Mouse (Mus musculus) kidney, adult 18-20 months (tissue): Measurements from ENCODE around the gene Hck.
A peak's percentile ranks its signal among the peaks of the same experiment; 100 is the strongest.

Experiments
- DNase-seq: peaks from one replicate; pipeline ENCODE4 v3.0.0; 2021

The Hck gene

DNA sequence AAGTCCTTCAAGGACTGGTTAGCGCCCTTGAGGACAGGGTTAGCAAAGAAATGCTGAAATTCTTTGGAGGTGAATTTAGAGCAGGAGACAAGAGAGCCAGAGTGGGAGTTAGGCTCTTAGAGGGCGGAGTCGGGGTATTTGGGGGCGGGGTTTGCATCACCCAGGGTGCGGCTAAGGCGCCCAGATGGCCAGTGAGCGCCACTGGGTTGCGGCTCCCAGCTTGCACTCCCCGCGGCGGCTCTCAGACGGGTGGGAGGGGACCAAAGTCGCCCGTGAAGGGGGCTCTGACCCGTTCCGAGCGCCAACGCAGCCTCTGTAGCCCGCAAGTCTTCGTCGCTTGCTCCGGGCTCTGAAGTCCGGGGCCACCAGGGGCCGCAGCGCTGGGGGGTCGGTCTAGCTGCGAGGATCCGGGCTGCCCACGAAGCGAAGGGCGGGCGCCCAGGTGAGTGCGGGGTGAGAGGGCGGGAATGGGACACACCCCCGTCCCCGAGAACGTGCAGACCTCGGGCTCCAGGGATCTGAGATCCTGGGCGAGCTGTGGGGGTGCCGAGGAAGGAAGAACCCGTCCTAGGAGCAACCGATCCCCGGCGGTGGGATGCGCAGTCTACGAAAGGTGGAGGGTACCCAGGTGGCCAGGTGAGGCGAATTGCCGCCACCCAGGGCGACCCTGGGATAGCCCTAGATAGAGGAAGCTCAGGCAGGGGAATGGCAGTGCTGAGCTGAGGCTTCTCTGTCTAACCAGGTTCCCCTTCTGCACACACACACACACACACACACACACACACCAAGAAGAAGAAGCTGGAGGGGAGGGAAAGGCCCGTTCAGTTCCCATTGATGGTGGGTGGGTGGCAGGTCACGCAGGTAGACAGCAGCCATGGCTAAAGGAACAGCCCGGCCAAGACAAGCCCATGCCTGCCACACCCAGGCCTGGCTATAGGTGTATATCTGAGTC, at the start of gene Hck:
Hck (plus strand) TSS at position 156 of the 952 bp plus-strand sequence.
- peak; percentile 42 for DNase-seq

DNA sequence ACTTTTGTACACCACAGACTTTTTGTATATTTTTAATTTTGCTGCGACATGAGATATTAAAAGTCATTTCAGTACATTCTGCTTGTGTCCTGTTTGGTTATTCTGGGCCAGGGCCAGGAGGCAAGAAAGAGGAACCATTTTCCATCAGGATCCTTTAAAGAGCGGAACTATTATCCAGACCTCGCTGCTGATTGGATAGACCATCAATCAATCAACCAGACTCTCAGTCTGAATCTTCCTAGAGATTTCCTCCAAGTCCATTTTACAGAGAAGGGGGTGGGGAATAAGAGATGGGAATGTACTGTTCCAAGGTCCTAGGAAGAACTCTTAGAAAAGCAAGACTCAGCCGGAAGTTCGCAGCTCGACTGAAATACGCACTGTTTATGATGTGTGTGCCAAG, 48.1 kb upstream of the Hck start:
- DNase-seq: no peak

- DNase-seq: no peak
Measured at GRCm38 (mm10) chr2:153063394-153063793, 44.9 kb upstream of the Hck start.

DNA sequence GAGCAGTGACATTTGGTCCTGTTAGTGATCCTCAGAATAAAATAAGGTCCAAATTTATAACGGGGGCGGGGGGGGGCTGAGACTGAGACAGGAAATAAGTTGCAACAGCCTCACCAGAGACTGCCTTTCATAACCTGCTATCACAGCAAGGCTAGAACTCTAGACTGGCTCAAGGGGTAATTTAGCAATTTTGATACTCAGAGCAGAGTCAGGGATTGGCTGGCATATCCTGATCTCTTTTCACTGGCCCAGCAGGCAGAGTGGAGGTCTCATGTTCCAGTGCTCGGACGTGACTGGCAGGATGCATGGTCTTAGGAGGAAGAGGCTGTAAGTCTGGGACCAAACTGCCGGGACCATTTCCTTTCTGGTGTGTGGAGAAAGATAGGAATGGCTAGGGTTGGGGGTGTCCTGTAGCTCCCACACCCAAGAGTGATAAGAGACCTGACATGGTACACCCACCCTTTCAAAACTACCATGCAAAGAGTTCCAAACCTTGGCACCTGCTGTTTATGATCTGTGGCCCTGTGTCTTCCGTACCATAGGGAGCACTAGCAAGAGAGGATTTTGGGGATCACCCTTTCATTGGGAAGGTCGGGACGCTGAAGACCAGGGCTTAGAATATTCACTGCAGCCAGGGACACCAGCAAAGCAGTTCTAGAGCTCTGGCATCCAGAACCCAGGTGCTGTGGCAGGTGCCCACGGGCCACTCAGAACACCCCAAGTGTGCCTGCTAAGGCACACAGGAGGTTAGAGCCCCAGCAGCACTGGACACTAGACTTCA, 43.9 kb upstream of the Hck start:
- no peak for DNase-seq

- peak; percentile 61 for DNase-seq
Measured at GRCm38 (mm10) chr2:153065747-153066508, 42.3 kb upstream of the Hck start, which contains the start of gene Ccm2l. Ccm2l (plus strand) TSS chr2:153065955.

GRCm38 (mm10) chr2:153066991-153067390, 41.3 kb upstream of the Hck start:
- no peak for DNase-seq

- peak; percentile 35 for DNase-seq
Measured at GRCm38 (mm10) chr2:153070762-153071490, 37.3 kb upstream of the Hck start.

- no peak for DNase-seq
Measured at GRCm38 (mm10) chr2:153071491-153072184, 36.6 kb upstream of the Hck start.

DNA sequence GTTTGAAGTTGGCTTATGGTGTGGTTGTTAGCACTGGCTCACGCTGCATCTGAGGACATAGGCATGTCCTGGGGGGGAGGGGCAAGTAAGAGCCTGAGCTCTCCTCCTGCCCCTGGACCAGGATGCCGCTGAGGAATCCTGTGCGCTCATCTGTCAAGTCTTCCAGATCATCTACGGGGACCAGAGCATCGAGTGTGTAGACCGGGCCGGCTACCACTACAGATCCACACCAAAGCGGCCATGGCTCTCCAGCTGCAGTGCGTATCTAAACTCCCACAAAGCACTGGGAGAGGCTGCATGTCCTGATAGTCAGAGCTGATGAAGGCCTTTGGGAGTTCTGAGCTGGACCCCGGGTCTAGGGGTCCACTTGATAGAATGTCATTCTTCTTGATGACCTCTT, 33.6 kb upstream of the Hck start:
- no peak for DNase-seq

- no peak for DNase-seq
Measured at GRCm38 (mm10) chr2:153075961-153076360, 32.3 kb upstream of the Hck start.

- DNase-seq: peak; percentile 85
Measured at GRCm38 (mm10) chr2:153080841-153081523, 27.3 kb upstream of the Hck start.

DNA sequence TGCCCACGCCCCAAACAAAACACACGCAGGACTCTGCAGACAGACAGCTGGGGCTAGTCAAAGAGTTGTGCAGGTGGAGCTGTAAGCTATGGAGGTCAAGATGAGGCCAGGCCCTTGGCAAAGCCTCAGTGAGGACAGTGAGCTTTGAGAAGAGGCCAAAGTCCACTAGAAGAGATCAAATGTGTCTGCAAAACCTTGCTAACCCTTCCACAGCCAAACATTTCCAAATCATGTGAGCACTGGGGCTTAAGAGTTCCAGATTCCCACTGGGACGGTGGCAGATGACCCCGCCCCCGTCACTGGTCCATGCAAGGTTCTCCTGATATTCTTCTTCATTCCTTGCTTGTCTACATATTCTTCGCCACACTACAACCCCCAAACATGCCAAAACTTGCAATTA, 26.4 kb upstream of the Hck start:
- peak; percentile 45 for DNase-seq

- no peak for DNase-seq
Measured at GRCm38 (mm10) chr2:153083275-153083674, 25.0 kb upstream of the Hck start.

- no peak for DNase-seq
Measured at GRCm38 (mm10) chr2:153083824-153084223, 24.4 kb upstream of the Hck start.

- DNase-seq: peak; percentile 11
Measured at GRCm38 (mm10) chr2:153084261-153084976, 23.8 kb upstream of the Hck start.

DNA sequence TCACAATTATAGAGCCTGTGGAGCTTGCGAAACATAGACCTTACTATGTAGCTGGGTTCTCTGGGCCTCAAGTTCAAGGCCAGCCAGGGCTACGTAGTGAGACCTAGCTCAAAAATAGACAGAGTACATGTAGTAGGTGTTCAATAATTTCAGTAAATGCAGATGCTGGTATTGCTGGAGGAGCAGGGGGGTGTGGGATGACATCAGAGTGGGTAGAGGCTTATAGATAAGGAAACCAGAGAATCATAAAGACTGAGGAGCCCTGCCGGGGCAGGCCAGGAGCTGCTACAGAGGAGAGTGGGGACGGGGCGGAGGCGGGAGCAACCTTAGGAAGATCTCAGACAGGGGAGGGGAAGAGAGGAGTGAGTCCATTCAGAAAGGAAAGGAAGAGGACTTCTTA, 22.7 kb upstream of the Hck start:
- DNase-seq: no peak

DNA sequence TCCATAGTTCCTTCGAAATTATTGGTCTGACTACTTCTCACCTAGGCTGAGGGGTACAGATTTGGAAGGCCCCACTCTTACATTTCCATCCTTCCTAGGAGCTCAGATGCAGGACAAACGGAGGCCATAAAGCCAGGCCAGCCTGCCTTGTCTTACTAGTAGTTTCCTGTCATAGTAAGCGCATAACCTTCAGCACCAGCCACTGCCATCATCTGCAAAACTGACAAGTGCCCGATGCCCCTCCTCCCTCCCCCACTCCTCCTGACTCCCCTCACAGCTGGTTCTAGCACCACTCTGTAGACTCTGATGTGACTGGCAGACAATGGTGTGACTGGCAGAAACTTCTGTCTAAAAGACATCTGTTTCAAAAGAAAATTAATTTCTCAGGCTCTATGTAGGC, 22.1 kb upstream of the Hck start:
- no peak for DNase-seq

DNA sequence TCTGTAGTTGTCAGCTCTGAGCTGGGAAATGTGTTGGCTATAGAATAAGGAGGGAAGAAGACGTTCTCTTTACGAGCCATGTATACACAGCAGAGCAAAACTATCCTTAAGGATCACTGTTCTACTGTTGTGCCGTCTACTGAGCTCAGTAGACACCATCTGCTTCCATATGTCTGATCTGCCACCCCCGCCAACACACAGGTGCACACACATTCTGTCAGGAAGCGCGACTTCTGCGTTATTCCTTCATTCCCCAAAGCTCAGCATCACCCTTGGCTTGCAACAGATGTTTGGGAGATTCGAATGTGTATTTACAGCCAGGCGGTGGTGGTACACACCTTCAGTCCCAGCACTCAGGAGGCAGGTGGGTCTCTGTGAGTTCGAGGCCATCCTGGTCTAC, 21.2 kb upstream of the Hck start:
- DNase-seq: no peak

GRCm38 (mm10) chr2:153089316-153089715, 19.0 kb upstream of the Hck start:
- DNase-seq: no peak

DNA sequence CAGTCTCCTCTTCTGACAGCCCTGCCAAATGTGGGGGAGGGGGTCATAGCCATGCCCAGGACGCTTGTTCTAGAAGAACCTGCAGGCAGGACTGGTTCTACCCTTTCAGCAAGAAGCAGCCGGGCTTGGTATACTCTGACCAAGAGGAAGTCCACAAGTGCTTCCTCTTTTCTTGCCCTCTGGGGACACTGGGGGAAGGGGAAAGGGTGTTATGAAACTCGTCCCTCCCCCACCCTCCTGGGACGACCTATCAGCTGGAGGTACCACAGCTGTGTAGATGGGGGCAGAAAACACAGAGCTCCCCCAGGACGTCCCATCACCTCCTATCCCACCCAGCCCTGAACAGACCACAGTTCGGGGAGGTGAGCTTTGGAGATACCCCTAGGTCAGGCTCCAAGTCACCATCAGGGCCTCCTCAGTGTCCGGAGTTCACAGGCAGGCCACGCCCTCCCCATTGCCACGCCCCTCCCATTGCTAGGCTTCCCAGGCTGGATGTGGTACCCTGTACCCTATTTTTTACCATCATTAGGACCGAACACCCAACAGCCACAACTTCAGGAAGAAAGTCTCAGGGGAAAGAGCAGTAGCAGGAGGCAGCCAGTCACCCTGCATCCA, 17.6 kb upstream of the Hck start:
- no peak for DNase-seq
